Mouse (Mus musculus): ENCODE data around the gene Rprm.

The Rprm gene

GRCm38 (mm10) chr2:54085430-54086087, at the start of gene Rprm:
TSS of gene Rprm (minus strand) at chr2:54085552.
- peak; percentile 87 for DNase-seq

- no peak for DNase-seq
Observed at GRCm38 (mm10) chr2:54119305-54119704, 34.0 kb upstream of the Rprm start.

- peak; percentile 57 for DNase-seq
Observed at GRCm38 (mm10) chr2:54118881-54119280, 33.5 kb upstream of the Rprm start.

GRCm38 (mm10) chr2:54111294-54111693, 25.9 kb upstream of the Rprm start:
- no peak for DNase-seq

- DNase-seq = no peak
Observed at GRCm38 (mm10) chr2:54106232-54106726, 20.9 kb upstream of the Rprm start.

GRCm38 (mm10) chr2:54099939-54100338, 14.6 kb upstream of the Rprm start:
- DNase-seq = no peak

GRCm38 (mm10) chr2:54092616-54093015, 7.3 kb upstream of the Rprm start:
- DNase-seq = no peak

DNA sequence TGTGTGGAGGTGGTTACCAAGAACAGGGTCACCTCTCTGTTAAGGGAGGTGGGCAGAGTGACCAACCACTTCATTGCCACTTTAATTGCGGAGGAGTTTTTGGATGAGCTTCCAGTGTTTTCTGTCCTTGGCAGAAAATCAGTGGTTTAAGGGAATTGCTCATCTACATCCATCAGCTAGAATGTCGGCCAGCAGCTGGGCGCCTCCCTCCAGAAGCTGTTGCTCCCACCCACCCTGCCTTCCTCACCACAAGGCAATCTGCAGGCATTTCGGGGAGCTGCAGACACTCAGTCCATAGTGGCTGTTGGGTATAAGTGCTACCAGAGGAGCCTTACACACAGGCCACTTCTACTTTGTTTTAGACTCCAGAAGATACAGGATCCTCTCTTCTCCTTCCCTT, 902 bp upstream of the Rprm start:
- peak; percentile 5 for DNase-seq

DNA sequence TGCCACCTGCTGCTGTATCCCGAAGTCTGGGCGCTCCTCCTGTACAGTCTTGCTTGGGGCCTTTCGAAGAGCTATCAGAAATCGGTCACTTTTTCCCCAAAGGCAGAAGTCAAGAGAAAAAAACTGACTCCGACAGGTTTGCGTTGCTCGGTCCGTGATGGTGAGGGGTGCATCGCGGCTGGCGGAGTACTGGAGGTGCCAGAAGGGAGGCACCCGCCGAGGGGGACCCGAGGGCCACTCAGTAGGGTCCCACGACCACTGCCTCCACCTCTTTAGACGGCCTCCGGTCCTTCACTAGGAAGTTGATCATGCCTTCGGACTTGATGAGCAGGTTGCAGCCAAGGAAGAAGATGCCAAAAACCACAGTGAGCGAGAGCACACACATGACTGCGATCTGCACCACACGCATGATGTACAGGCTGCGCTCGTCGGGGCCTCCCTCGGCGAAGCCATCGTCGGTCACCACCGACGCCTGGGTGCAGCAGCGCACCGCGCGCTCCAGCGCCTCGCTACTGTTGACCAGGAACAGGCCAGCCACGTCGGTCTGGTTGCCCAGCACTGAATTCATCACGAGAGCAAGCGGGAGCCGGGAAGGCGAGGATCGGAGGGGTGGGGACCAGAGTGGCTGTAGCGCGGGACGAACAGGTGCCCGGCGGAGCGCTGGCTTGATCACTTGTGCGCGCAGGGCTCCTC, 469 bp downstream of the Rprm start:
- DNase-seq = no peak

GRCm38 (mm10) chr2:54083861-54084736, 1.3 kb downstream of the Rprm start:
- no peak for DNase-seq

DNA sequence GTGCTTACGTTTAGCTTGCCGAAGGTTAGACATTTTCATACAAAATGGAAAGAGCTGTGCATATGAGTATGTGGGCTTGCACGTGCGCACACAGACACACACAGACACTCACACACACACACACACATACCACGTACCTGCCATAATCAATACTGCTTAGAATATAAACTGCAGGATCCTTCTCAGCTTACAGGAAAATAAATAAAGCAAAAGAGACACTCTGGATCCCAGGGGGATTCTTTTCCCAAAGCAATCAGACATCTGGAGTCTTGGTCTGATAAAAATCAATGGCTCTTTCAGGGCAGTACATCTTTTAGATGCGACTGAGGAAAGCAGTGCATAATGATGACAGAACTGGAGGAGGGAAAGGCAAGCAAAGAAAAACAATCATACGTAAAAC, 6.4 kb downstream of the Rprm start:
- DNase-seq = no peak

GRCm38 (mm10) chr2:54071526-54071925, 13.8 kb downstream of the Rprm start:
- no peak for DNase-seq

- DNase-seq = no peak
Observed at GRCm38 (mm10) chr2:54062421-54062820, 22.9 kb downstream of the Rprm start.

GRCm38 (mm10) chr2:54061039-54061438, 24.3 kb downstream of the Rprm start:
- DNase-seq = no peak

All from cerebellum, adult 9-10 months (tissue).